Mouse (Mus musculus) embryonic facial prominence, embryonic 11.5 days (tissue): ENCODE results near the gene Gm17334. TPM values are rescaled to one million over a fixed set of nuclear protein-coding genes. Genes with fewer than 3 reads are reported as not detected.

Experiments
- ATAC-seq: fragments of 200-750 bp; cut with Nextera tagmentation; replicated peaks from 2 replicates; pipeline ENCODE4 v1.8.0; 2017; ENCODE audit warnings: low read depth; ENCODE audit not compliant: insufficient number of reproducible peaks, low FRiP score, low TSS enrichment
- DNase-seq: peaks from one replicate; pipeline ENCODE4 v3.0.0-alpha.2; 2015; ENCODE audit warnings: low spot score
- H3K27ac ChIP-seq: fragments of 300-500 bp; sonication (generic); replicated peaks from 2 replicates; pipeline ENCODE4 v1.5.1; 2014; ENCODE audit warnings: mild to moderate bottlenecking, low read depth, low read length, control low read depth
- H3K27me3 ChIP-seq: fragments of 300-500 bp; sonication (generic); 2 replicates; pipeline ENCODE4 v1.6.1; 2014; ENCODE audit warnings: mild to moderate bottlenecking, low read length, moderate library complexity, mixed read lengths; ENCODE audit not compliant: control insufficient read depth, insufficient read depth
- H3K36me3 ChIP-seq: fragments of 300-500 bp; sonication (generic); replicated peaks from 2 replicates; pipeline ENCODE4 v1.6.1; 2014; ENCODE audit warnings: low read depth, mild to moderate bottlenecking, low read length, moderate library complexity, mixed read lengths; ENCODE audit not compliant: control insufficient read depth, insufficient read depth
- H3K4me1 ChIP-seq: fragments of 300-500 bp; sonication (generic); 2 replicates; pipeline ENCODE4 v1.6.1; 2014; ENCODE audit warnings: low read length, mixed read lengths; ENCODE audit not compliant: control insufficient read depth, insufficient read depth
- H3K4me2 ChIP-seq: fragments of 300-500 bp; sonication (generic); 2 replicates; pipeline ENCODE4 v1.6.1; 2014; ENCODE audit warnings: low read depth, mild to moderate bottlenecking, control low read depth, low read length, moderate library complexity
- H3K4me3 ChIP-seq: fragments of 300-500 bp; sonication (generic); 2 replicates; pipeline ENCODE4 v1.5.1; 2014; ENCODE audit warnings: low read depth, low read length, control low read depth
- H3K9ac ChIP-seq: fragments of 300-500 bp; sonication (generic); replicated peaks from 2 replicates; pipeline ENCODE4 v1.6.1; 2014; ENCODE audit warnings: mild to moderate bottlenecking, control low read depth, low read length
- H3K9me3 ChIP-seq: fragments of 300-500 bp; sonication (generic); replicated peaks from 2 replicates; pipeline ENCODE4 v1.6.1; 2016; ENCODE audit warnings: mild to moderate bottlenecking, low read length, inconsistent platforms, mixed read lengths; ENCODE audit not compliant: control insufficient read depth
- WGBS: fragments of 180-500 bp; shearing (Covaris S2); extraction: QIAGEN DNeasy Blood & Tissue Kit; methylation state at CpG from one replicate; pipeline ENCODE4 v1.1.7; 2014; 5-methylcytosine and 5-hydroxymethylcytosine counted together
- microRNA-seq: library from miRNA; unstranded; fragments of <30 nt; microRNA quantifications from one replicate; pipeline ENCODE4, GENCODE M21; 2016; ENCODE audit warnings: borderline number of aligned reads
- polyA plus RNA-seq: library from polyadenylated mRNA; unstranded; fragments of >200 nt; fragmentation: Nextera tagmentation; extraction: Ambion mirVana; gene quantifications from 2 replicates; pipeline ENCODE4 v1.2.1, GENCODE M21; 2014

The Gm17334 gene
- polyA plus RNA-seq, 1 experiment from 2014 or later = not detected

DNA sequence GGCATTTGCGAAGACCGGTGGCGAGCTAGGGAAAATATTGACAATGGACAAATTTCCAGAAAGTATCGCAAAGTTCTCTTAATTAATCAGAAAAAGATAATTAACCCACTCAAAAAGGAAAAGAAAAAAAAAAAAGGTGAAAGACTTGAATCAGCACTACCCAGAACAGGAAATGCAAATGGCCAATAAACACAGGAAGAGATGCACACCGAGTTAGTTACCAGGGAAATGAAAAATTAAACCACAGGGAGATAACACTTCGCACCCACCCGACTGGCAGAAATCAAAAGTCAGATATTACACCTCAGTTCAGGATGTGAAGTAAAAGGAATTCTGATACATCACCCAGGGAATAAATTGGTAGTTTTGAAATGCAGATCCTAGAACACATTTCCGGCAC, 40.7 kb downstream of the Gm17334 start:
- WGBS = 94% methylated on average over 8 of the region's 8 CpGs
- H3K4me1 ChIP-seq = no peaks in the 10 kb centered on the region
- no peak for ATAC-seq
- H3K36me3 ChIP-seq = no peaks in the 10 kb centered on the region
- H3K27me3 ChIP-seq = no peaks in the 10 kb centered on the region
- no peak for DNase-seq
- no peak overlapping the region for H3K4me3 ChIP-seq
- no peak overlapping the region for H3K4me2 ChIP-seq
- H3K27ac ChIP-seq = no peak overlapping the region
- no peaks in the 10 kb centered on the region for H3K9me3 ChIP-seq
- H3K9ac ChIP-seq = no peak overlapping the region

DNA sequence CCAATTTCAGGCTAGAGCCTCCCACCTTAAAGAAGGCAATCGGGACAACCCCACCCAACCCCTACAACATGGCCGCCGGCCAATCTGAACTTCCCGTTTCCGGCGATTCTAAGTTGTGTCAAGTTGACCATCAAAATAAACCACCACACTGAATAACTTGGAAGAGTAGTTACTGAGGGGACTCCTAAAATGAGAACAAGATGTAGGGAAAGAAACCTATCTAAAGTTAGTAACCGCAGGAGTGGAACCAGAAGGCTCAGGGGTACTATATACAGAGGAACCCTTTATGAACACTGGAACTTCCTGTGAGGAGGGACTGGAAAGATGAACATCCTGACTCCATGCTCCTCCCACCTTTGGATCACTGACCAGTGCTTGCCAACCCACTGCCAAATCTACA, 41.5 kb downstream of the Gm17334 start:
- Histone ChIP-seq H3K27me3 (no peaks in the 10 kb centered on the region), H3K9me3 (no peaks in the 10 kb centered on the region), H3K4me1 (no peaks in the 10 kb centered on the region), H3K4me2 (no peak overlapping the region), H3K36me3 (no peaks in the 10 kb centered on the region), H3K9ac (no peak overlapping the region), H3K4me3 (no peak overlapping the region), H3K27ac (no peak overlapping the region)
- 93% methylated on average over 7 of the region's 7 CpGs for WGBS
- ATAC-seq (no peak), DNase-seq (no peak)

Small RNA genes lying within 50 kb of the gene (microRNA-seq; reads per million reads assigned to microRNA genes)
- not detected for gene Mir7671

Other genes starting within 250 kb of the Gm17334 start
- 71.6 and 86.4 TPM in 2 replicates for gene Kif3a, start 205.8 kb downstream of the Gm17334 start, polyA plus RNA-seq
- 2.2 and 2.8 TPM in 2 replicates for gene Il4, start 154.5 kb downstream of the Gm17334 start, polyA plus RNA-seq
- gene Il13, start 138.5 kb downstream of the Gm17334 start, polyA plus RNA-seq = not detected in 2 replicates
- gene Rad50, start 65.9 kb downstream of the Gm17334 start, polyA plus RNA-seq = 26.5 and 26.8 TPM in 2 replicates
- gene Il5, start 52.4 kb downstream of the Gm17334 start, polyA plus RNA-seq = not detected in 2 replicates
- 7.0 and 7.7 TPM in 2 replicates for gene Irf1, start 3.2 kb downstream of the Gm17334 start, polyA plus RNA-seq
- not detected in 2 replicates for gene Gm12216, start 86.1 kb upstream of the Gm17334 start, polyA plus RNA-seq
- gene Slc22a5, start 118.5 kb upstream of the Gm17334 start, polyA plus RNA-seq = 7.4 and 8.4 TPM in 2 replicates
- gene Slc22a21, start 207.1 kb upstream of the Gm17334 start, polyA plus RNA-seq = 2.0 and 2.2 TPM in 2 replicates